Mouse (Mus musculus): ENCODE results near the gene Dmrt1.

Dmrt1 gene

DNA sequence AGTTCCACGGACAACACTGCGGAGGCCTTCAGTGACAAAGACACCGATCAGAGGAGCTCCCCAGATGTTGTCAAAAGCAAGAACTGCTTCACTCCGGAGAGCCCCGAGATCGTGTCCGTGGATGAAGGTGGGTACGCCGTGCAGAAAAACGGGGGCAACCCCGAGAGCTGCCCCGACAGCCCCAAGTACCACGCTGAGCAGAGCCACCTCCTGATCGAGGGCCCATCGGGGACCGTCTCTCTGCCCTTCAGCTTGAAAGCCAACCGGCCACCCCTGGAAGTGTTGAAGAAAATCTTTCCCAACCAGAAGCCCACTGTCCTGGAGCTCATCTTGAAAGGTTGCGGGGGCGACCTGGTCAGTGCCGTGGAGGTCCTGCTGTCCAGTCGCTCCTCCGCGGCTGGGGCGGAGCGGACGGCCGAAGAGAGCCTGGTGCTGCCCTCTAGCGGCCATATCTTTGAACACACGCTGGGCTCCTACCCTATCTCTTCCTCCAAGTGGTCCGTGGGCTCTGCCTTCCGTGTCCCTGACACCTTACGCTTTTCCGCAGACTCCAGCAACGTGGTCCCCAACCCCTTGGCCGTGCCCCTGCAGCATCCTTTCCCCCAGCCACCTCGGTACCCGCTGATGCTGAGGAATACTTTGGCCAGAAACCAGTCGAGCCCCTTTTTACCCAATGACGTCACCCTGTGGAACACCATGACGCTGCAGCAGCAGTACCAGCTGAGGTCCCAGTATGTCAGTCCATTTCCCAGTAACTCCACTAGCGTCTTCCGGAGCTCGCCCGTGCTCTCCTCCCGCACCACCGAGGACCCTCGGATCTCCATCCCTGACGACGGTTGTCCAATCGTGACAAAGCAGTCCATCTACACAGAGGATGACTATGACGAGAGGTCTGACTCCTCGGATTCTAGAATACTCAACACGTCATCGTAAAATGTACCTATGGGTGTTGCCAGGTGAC, 117.2 kb downstream of the Dmrt1 start:
- DNase-seq (ENCODE audit: low spot score), result no peak

DNA sequence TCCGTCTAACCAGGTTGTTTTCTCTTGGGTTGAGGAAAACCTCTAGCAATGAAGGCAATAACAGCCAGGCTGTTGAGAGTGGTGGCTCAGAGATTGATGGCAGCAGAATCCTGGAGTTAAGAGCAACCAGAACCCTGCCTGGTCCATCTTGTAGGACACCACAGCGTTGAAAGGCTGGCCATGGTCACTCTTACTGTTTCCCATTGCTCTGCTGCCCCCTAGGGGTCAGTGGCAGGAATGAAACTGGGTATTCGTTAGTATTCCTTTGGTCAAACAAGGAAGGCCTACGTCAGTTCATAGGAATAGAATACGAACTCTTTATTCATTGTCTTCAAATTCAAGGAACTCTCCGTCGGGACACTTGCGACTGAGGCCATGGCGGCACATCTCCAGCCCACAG, 123.1 kb downstream of the Dmrt1 start:
- peak; percentile 31 for DNase-seq (ENCODE audit: low spot score)

DNA sequence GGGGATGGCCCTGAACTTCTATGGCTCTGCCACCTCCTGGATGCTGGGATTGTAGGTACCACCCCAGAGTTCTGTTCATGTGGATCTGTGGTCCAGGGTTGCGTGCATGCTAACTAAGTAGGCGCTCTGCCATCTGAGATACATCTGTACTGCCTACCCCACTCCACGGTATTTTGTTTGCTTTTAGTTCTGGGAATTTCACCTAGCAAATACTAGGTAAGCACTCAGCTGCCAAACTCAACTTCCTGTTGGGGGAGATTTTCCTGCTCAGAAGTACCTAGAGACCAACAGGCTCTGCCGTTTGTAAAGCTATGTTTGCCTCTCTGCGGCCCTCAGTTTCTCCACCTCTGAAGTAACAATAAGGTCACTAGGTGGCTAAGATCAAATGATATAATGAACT, 129.7 kb downstream of the Dmrt1 start:
- DNase-seq (ENCODE audit: low spot score), result no peak

GRCm38 (mm10) chr19:25635622-25636244, 130.3 kb downstream of the Dmrt1 start:
- peak; percentile 37 for DNase-seq (ENCODE audit: low spot score)

- no peak for DNase-seq (ENCODE audit: low spot score)
Measured at GRCm38 (mm10) chr19:25638766-25639361, 133.4 kb downstream of the Dmrt1 start.

DNA sequence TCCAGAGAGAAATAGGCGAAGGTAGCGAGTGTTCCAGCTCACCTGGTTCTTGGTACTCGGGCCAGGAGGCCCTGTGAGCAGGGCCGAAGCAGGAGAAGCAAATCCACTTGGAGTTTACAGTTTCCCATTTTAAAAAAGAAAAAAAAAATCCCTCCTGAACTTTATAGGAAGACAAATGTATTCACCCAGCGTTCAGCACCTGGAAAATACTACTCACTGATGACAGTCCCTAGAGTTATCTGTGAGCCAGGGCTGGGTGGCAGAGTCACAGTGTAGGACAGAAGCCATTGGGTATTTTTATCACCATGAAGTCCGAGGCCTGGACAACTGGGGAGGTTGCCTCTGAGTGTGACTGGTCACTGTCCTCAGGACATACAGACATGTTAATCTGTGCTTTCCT, 136.4 kb downstream of the Dmrt1 start:
- DNase-seq (ENCODE audit: low spot score), result no peak

DNA sequence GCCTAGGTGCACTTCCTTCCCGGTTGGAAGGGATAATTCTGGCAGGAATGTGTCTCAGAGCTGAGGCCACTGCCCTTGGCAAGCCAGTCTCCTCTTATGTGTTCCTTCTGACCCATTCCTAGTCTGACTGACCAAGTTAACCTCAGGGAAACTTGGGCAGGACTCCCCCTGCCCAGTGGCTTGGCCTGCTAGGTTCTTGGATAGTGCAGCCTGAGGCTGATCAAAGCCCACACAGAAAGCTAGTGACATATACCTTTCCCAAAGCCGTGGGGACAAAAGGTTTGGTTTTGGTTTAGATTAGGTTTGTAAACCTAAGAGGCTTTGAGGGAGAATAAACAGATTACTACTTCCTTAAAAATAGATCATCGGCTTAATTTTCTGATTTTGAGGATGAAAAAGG, 141.7 kb downstream of the Dmrt1 start:
- no peak for DNase-seq (ENCODE audit: low spot score)

- DNase-seq (ENCODE audit: low spot score), result no peak
Measured at GRCm38 (mm10) chr19:25648701-25649100, 143.3 kb downstream of the Dmrt1 start.

DNA sequence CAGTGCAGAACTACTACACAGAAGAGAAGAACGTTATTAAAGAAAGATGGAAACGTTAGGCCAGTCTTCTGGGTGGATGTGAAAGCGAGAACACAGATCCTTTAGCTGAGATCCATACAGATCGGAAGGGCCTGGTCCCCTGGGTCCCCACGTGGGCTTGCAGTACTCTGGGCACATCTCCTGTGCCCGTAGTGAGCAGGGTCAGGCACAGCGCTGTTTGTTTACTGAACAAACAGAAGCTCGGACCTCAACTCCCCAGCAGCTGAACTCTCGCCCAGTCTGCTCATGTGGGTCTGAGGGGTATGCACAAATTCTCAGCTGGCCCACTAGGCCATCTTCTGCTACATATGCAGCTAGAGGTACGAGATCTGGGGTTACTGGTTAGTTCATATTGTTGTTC, 145.1 kb downstream of the Dmrt1 start:
- DNase-seq (ENCODE audit: low spot score), result no peak

- DNase-seq (ENCODE audit: low spot score), result no peak
Measured at GRCm38 (mm10) chr19:25652560-25652959, 147.1 kb downstream of the Dmrt1 start.
